Mouse (Mus musculus) 3T3-L1 (cell line): Measurements from ENCODE around the gene Egflam.

Experiments used
- DNase-seq: peaks from one replicate; pipeline ENCODE4 v3.0.0-alpha.2; 2015; ENCODE audit warnings: low read depth, low spot score

Egflam gene

GRCm38 (mm10) chr15:7217273-7217598 is 181.0 kb downstream of the Egflam start:
- no peak for DNase-seq

GRCm38 (mm10) chr15:7216581-7217272 is 181.5 kb downstream of the Egflam start:
- DNase-seq, result peak; percentile 78

- DNase-seq, result no peak
Measured at GRCm38 (mm10) chr15:7215845-7216244, 182.3 kb downstream of the Egflam start.

GRCm38 (mm10) chr15:7213683-7214082 is 184.5 kb downstream of the Egflam start:
- DNase-seq, result peak; percentile 87

- peak; percentile 29 for DNase-seq
Measured at GRCm38 (mm10) chr15:7208180-7208579, 190.0 kb downstream of the Egflam start.

- no peak for DNase-seq
Measured at GRCm38 (mm10) chr15:7207292-7207691, 190.9 kb downstream of the Egflam start.

GRCm38 (mm10) chr15:7206110-7206509 is 192.1 kb downstream of the Egflam start:
- DNase-seq, result no peak

GRCm38 (mm10) chr15:7204917-7205316 is 193.3 kb downstream of the Egflam start:
- no peak for DNase-seq

- no peak for DNase-seq
Measured at GRCm38 (mm10) chr15:7203606-7204330, 194.4 kb downstream of the Egflam start.

- no peak for DNase-seq
Measured at GRCm38 (mm10) chr15:7202981-7203380, 195.2 kb downstream of the Egflam start.

GRCm38 (mm10) chr15:7201421-7202380 is 196.5 kb downstream of the Egflam start:
- no peak for DNase-seq

GRCm38 (mm10) chr15:7200286-7200685 is 197.9 kb downstream of the Egflam start:
- peak; percentile 70 for DNase-seq

GRCm38 (mm10) chr15:7198816-7199215 is 199.4 kb downstream of the Egflam start:
- no peak for DNase-seq

- no peak for DNase-seq
Measured at GRCm38 (mm10) chr15:7197652-7198445, 200.3 kb downstream of the Egflam start.

GRCm38 (mm10) chr15:7194748-7195221 is 203.4 kb downstream of the Egflam start:
- no peak for DNase-seq

- DNase-seq, result no peak
Measured at GRCm38 (mm10) chr15:7194147-7194720, 204.0 kb downstream of the Egflam start.

- no peak for DNase-seq
Measured at GRCm38 (mm10) chr15:7192582-7192981, 205.6 kb downstream of the Egflam start.

- DNase-seq, result no peak
Measured at GRCm38 (mm10) chr15:7191074-7191473, 207.1 kb downstream of the Egflam start.

- DNase-seq, result no peak
Measured at GRCm38 (mm10) chr15:7189678-7190454, 208.3 kb downstream of the Egflam start.

GRCm38 (mm10) chr15:7187682-7188081 is 210.5 kb downstream of the Egflam start:
- no peak for DNase-seq
